Mouse (Mus musculus): ENCODE measurements around the gene Slc30a6. TPM values are rescaled to one million over a fixed set of nuclear protein-coding genes. Genes with fewer than 3 reads are reported as not detected.

The Slc30a6 gene
- polyA plus RNA-seq, 1 experiment from 2014 or later: 30.1 TPM

GRCm38 (mm10) chr17:74413324-74413723 lies 17.9 kb downstream of the Slc30a6 start:
- no peaks in the 10 kb centered on the region for H3K9me3 ChIP-seq
- no peaks in the 10 kb centered on the region for H3K4me1 ChIP-seq (replicated peaks)
- no peaks in the 10 kb centered on the region for H3K27me3 ChIP-seq
- 93% methylated on average over 8 of the region's 8 CpGs for WGBS
- H3K9ac ChIP-seq: no peak overlapping the region
- H3K4me2 ChIP-seq: no peak overlapping the region
- no peak for ATAC-seq (ENCODE audit: low FRiP score, low read depth)
- H3K36me3 ChIP-seq: peaks cover 58% of the 10 kb centered on the region
- H3K27ac ChIP-seq (replicated peaks): no peak overlapping the region
- no peak overlapping the region for H3K4me3 ChIP-seq

- no peak overlapping the region for H3K4me2 ChIP-seq
- H3K36me3 ChIP-seq: peaks cover 64% of the 10 kb centered on the region
- ATAC-seq (ENCODE audit: low FRiP score, low read depth): no peak
- no peak overlapping the region for H3K9ac ChIP-seq
- no peaks in the 10 kb centered on the region for H3K27me3 ChIP-seq
- H3K27ac ChIP-seq (replicated peaks): no peak overlapping the region
- no peaks in the 10 kb centered on the region for H3K9me3 ChIP-seq
- H3K4me3 ChIP-seq: no peak overlapping the region
- H3K4me1 ChIP-seq (replicated peaks): no peaks in the 10 kb centered on the region
- WGBS: 66% methylated on average over 1 of the region's 1 CpGs
Observed at GRCm38 (mm10) chr17:74414671-74415070, 19.3 kb downstream of the Slc30a6 start.

DNA sequence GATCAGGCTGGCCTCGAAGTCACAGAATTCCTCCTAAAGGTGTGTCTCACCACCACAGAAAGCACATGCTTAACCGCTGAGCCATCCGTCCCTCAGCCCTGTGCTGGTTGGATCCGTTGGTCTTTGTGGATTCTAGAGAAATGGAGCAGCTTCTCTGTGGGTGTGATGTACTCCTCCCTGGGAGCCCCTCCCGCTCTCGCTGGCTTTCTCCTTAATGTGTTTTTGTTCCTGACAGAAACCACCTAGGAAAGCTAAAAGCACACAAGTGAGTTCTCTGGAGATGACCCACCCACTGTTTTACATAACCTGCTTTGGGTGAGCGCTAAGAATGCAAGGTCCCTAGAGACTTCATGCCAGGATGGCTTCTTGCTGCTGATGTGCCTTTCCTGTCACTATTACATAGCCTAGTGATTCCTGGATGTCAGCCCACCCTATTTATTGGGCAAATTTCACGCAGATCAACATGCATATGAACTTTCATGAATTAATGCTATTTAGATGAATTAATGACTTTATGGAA lies 21.5 kb downstream of the Slc30a6 start:
- Histone ChIP-seq H3K36me3 (peaks cover 66% of the 10 kb centered on the region), H3K4me3 (no peak overlapping the region), H3K4me1 (replicated peaks) (no peaks in the 10 kb centered on the region), H3K27me3 (no peaks in the 10 kb centered on the region), H3K9ac (no peak overlapping the region), H3K4me2 (no peak overlapping the region), H3K9me3 (no peaks in the 10 kb centered on the region), H3K27ac (replicated peaks) (no peak overlapping the region)
- WGBS: 89% methylated on average over 8 of the region's 8 CpGs
- ATAC-seq (ENCODE audit: low FRiP score, low read depth): no peak

DNA sequence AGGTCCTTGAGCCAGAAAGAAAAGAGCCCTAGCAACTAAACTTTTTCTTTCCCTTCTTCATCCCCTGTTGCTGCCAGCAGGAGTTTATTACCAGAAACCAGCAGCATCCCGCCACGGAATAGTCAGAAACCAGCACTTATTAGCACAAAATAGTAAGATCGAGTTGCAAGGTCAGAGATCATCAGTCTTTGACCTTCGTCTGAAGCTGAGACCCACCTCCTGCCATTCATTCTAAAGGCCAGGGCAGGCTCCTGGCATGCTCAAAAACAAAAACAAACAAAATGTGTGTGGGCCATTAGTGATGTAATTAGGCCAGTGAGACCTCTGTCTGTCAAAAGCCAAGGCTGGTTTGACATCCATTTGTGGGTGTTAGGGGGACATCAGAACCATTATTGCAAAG lies 22.8 kb downstream of the Slc30a6 start:
- H3K4me2 ChIP-seq: no peak overlapping the region
- no peak overlapping the region for H3K9ac ChIP-seq
- H3K9me3 ChIP-seq: no peaks in the 10 kb centered on the region
- peaks cover 62% of the 10 kb centered on the region for H3K36me3 ChIP-seq
- no peaks in the 10 kb centered on the region for H3K4me1 ChIP-seq (replicated peaks)
- 42% methylated on average over 4 of the region's 4 CpGs for WGBS
- ATAC-seq (ENCODE audit: low FRiP score, low read depth): no peak
- H3K27me3 ChIP-seq: no peaks in the 10 kb centered on the region
- H3K4me3 ChIP-seq: no peak overlapping the region
- no peak overlapping the region for H3K27ac ChIP-seq (replicated peaks)

GRCm38 (mm10) chr17:74420656-74421055 lies 25.2 kb downstream of the Slc30a6 start:
- Histone ChIP-seq H3K27me3 (no peaks in the 10 kb centered on the region), H3K4me3 (no peak overlapping the region), H3K4me2 (no peak overlapping the region), H3K4me1 (replicated peaks) (no peaks in the 10 kb centered on the region), H3K9ac (no peak overlapping the region), H3K9me3 (no peaks in the 10 kb centered on the region), H3K36me3 (peaks cover 57% of the 10 kb centered on the region), H3K27ac (replicated peaks) (no peak overlapping the region)
- no peak for ATAC-seq (ENCODE audit: low FRiP score, low read depth)
- WGBS: 61% methylated on average over 2 of the region's 2 CpGs

- ATAC-seq (ENCODE audit: low FRiP score, low read depth): peak; percentile 94
- peak overlapping the region; percentile 53 for H3K27ac ChIP-seq (replicated peaks)
Observed at GRCm38 (mm10) chr17:74424401-74425005, 29.1 kb downstream of the Slc30a6 start.

DNA sequence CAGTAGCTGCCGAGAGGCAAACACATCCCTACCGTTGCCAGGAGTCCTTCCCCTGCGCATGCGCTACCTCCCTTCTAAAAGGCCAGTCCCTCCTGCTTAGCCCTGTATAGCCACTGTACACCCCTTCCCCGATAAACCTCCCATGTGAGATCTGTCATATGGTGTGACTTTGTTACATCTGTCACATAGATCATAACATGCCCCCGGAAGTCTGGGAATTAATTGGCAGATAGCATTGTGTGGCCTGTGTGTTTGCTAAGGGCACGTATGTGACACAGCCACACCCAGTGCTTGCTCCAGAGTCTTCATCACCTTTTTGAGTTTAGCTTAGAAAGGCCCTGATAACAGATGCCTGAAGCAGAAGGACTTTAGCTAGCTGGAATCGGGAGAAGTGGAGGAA lies 34.7 kb downstream of the Slc30a6 start:
- Histone ChIP-seq H3K4me1 (replicated peaks) (no peaks in the 10 kb centered on the region), H3K36me3 (peaks cover 7% of the 10 kb centered on the region; the same call in 1 of the 2 replicates), H3K9me3 (no peaks in the 10 kb centered on the region), H3K4me3 (no peak overlapping the region), H3K27ac (replicated peaks) (no peak overlapping the region), H3K4me2 (no peak overlapping the region), H3K9ac (no peak overlapping the region), H3K27me3 (no peaks in the 10 kb centered on the region)
- ATAC-seq (ENCODE audit: low FRiP score, low read depth): no peak
- WGBS: 87% methylated on average over 8 of the region's 8 CpGs

More at GRCm38 (mm10) chr17:74424401-74425005, 29.1 kb downstream of the Slc30a6 start:
- Histone ChIP-seq H3K4me3 (no peak overlapping the region), H3K27me3 (no peaks in the 10 kb centered on the region), H3K9me3 (no peaks in the 10 kb centered on the region), H3K4me2 (no peak overlapping the region), H3K9ac (no peak overlapping the region), H3K36me3 (peaks cover 37% of the 10 kb centered on the region), H3K4me1 (replicated peaks) (no peaks in the 10 kb centered on the region)
- WGBS: 42% methylated on average over 12 of the region's 12 CpGs

GRCm38 (mm10) chr17:74431481-74431880 lies 36.1 kb downstream of the Slc30a6 start:
- Histone ChIP-seq H3K9ac (no peak overlapping the region), H3K4me3 (no peak overlapping the region), H3K27me3 (no peaks in the 10 kb centered on the region), H3K9me3 (no peaks in the 10 kb centered on the region), H3K4me2 (no peak overlapping the region), H3K36me3 (peaks cover 4% of the 10 kb centered on the region; the same call in 1 of the 2 replicates), H3K4me1 (replicated peaks) (no peaks in the 10 kb centered on the region), H3K27ac (replicated peaks) (no peak overlapping the region)
- WGBS: 72% methylated on average over 13 of the region's 13 CpGs
- ATAC-seq (ENCODE audit: low FRiP score, low read depth): no peak

GRCm38 (mm10) chr17:74432631-74433030 lies 37.2 kb downstream of the Slc30a6 start:
- Histone ChIP-seq H3K4me2 (no peak overlapping the region), H3K9ac (no peak overlapping the region), H3K36me3 (no peaks in the 10 kb centered on the region), H3K27ac (replicated peaks) (no peak overlapping the region), H3K4me3 (no peak overlapping the region), H3K9me3 (no peaks in the 10 kb centered on the region), H3K4me1 (replicated peaks) (no peaks in the 10 kb centered on the region), H3K27me3 (no peaks in the 10 kb centered on the region)
- no peak for ATAC-seq (ENCODE audit: low FRiP score, low read depth)
- WGBS: 90% methylated on average over 5 of the region's 5 CpGs

- Histone ChIP-seq H3K4me3 (no peak overlapping the region), H3K36me3 (no peaks in the 10 kb centered on the region), H3K9me3 (no peaks in the 10 kb centered on the region), H3K4me2 (no peak overlapping the region), H3K4me1 (replicated peaks) (no peaks in the 10 kb centered on the region), H3K9ac (no peak overlapping the region), H3K27me3 (no peaks in the 10 kb centered on the region), H3K27ac (replicated peaks) (no peak overlapping the region)
- 84% methylated on average over 9 of the region's 9 CpGs for WGBS
- no peak for ATAC-seq (ENCODE audit: low FRiP score, low read depth)
Observed at GRCm38 (mm10) chr17:74437762-74438161, 42.4 kb downstream of the Slc30a6 start.

DNA sequence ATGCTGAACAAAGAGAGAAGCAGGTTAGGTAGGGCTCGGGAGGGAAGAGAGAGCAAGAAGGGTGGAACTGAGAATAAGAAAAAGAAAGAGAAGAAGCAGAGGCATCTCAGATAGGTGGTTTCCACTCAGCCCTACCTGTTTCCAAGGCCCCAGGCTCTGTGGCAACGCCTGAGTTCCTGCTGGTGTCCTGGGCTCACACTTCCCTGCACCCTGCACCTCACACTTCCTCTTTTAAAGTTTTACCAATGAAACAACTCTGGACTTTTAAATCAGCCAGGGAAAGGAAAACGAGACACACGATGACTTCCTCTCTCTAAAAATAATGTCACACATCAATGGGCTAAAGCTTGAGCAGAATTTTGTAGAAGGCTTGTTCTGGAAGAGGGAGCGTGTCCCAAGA lies 45.1 kb downstream of the Slc30a6 start:
- Histone ChIP-seq H3K4me2 (no peak overlapping the region), H3K9me3 (no peaks in the 10 kb centered on the region), H3K27me3 (no peaks in the 10 kb centered on the region), H3K27ac (replicated peaks) (no peak overlapping the region), H3K9ac (no peak overlapping the region), H3K4me3 (no peak overlapping the region), H3K36me3 (no peaks in the 10 kb centered on the region), H3K4me1 (replicated peaks) (no peaks in the 10 kb centered on the region)
- 89% methylated on average over 5 of the region's 5 CpGs for WGBS
- ATAC-seq (ENCODE audit: low FRiP score, low read depth): no peak

DNA sequence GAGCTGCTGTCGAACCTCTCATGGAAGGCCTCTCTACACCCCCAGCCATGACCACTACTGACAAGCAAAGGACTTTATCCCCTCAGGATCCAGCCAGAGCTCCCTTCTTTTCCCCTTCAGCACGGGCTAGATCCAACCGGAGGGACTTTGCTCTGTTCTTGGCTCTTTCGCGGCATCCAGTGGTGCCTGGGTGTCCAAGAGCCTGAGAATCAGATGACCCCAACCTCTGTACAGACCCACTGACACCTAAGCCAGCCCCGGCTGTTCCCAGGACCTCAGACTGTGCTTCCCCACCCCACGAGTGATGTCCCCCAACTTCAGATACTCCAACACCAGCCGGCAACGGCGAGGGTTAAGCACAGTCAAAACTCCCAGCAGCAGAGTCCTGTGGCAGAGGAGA lies 54.4 kb downstream of the Slc30a6 start:
- Histone ChIP-seq H3K9me3 (no peaks in the 10 kb centered on the region), H3K9ac (no peak overlapping the region), H3K4me2 (no peak overlapping the region), H3K27me3 (no peaks in the 10 kb centered on the region), H3K4me3 (no peak overlapping the region), H3K36me3 (no peaks in the 10 kb centered on the region), H3K4me1 (replicated peaks) (no peaks in the 10 kb centered on the region), H3K27ac (replicated peaks) (no peak overlapping the region)
- ATAC-seq (ENCODE audit: low FRiP score, low read depth): no peak
- WGBS: 88% methylated on average over 10 of the region's 10 CpGs

DNA sequence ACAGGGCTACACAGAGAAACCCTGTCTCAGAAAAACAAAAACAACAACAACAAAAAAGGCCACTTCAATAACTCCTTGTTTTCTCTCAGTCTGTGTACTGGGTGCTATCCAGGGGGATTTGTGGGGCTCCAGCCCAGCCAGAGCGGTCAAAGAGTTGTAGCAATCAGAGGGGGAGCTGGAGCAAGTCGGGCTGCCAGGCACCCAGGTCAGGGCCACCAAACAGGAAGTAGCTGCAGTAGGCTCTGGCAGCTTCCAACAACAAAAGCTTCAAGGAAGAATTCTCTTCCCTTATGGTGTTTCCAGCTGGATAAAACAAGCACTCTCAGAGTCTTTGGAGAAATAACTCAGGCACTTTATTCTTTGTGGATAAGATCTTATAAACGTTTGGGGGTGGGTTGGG lies 58.5 kb downstream of the Slc30a6 start:
- WGBS: 77% methylated on average over 3 of the region's 3 CpGs
- H3K4me1 ChIP-seq (replicated peaks): no peaks in the 10 kb centered on the region
- H3K36me3 ChIP-seq: no peaks in the 10 kb centered on the region
- no peak overlapping the region for H3K4me3 ChIP-seq
- H3K9me3 ChIP-seq: no peaks in the 10 kb centered on the region
- ATAC-seq (ENCODE audit: low FRiP score, low read depth): no peak
- no peak overlapping the region for H3K4me2 ChIP-seq
- H3K27ac ChIP-seq (replicated peaks): no peak overlapping the region
- H3K9ac ChIP-seq: no peak overlapping the region
- no peaks in the 10 kb centered on the region for H3K27me3 ChIP-seq
